Mouse (Mus musculus) CH12.LX (cell line): ENCODE measurements around the gene Ccdc155. TPM values are rescaled to one million over a fixed set of nuclear protein-coding genes. Genes with fewer than 3 reads are reported as not detected.
A peak's percentile ranks its signal among the peaks of the same experiment; 100 is the strongest.

Source experiments
- DNase-seq: peaks from one replicate; pipeline ENCODE4 v3.0.0-alpha.2; 2013; ENCODE audit errors: extremely low read depth
- H3K27ac ChIP-seq: 2 replicates; pipeline ENCODE4 v1.5.1; 2012; ENCODE audit warnings: low read depth, mild to moderate bottlenecking, control low read depth, moderate library complexity; ENCODE audit not compliant: insufficient read depth
- H3K27me3 ChIP-seq: replicated peaks from 2 replicates; pipeline ENCODE3; 2012; ENCODE audit warnings: inconsistent platforms
- H3K36me3 ChIP-seq, 2 experiments: replicated peaks in 1 of 2; 2 replicates each; pipeline versions ENCODE3 to v1.6.1; 2012; ENCODE audit warnings: inconsistent platforms in 1 of 2, low read length in 1 of 2, mild to moderate bottlenecking in 1 of 2, mixed read lengths in 1 of 2, moderate library complexity in 1 of 2; ENCODE audit not compliant: control insufficient read depth in 1 of 2, insufficient read depth in 1 of 2
- H3K4me1 ChIP-seq, 2 experiments: 2 replicates each; pipeline ENCODE4 v1.6.1; 2012; ENCODE audit warnings: inconsistent platforms in 1 of 2, moderate library complexity in 1 of 2; ENCODE audit not compliant: insufficient read depth in 2 of 2, control insufficient read depth in 1 of 2
- H3K4me2 ChIP-seq: 2 replicates; pipeline ENCODE4 v1.6.1; 2012; ENCODE audit warnings: low read depth, mild to moderate bottlenecking, control low read depth; ENCODE audit not compliant: poor library complexity, insufficient read depth, severe bottlenecking
- H3K4me3 ChIP-seq, 3 experiments: fragments of 150-350 bp in 1 of 3; sonication (generic) in 1 of 3; replicated peaks in 1 of 3; 2 replicates each; pipeline versions ENCODE3 to v1.5.1; 2011 to 2012; ENCODE audit warnings: low read depth in 2 of 3, low read length in 2 of 3, mild to moderate bottlenecking in 2 of 3, moderate library complexity in 2 of 3, control low read depth in 1 of 3, improper control_type of control experiment in 1 of 3, inconsistent platforms in 1 of 3, mixed read lengths in 1 of 3; ENCODE audit not compliant: poor library complexity in 1 of 3
- H3K79me2 ChIP-seq: replicated peaks from 2 replicates; pipeline ENCODE4 v1.6.1; 2012; ENCODE audit warnings: mild to moderate bottlenecking, moderate library complexity; ENCODE audit not compliant: control insufficient read depth, poor library complexity, insufficient read depth, severe bottlenecking; ENCODE audit errors: extremely low read depth
- H3K9ac ChIP-seq: 2 replicates; pipeline ENCODE4 v1.6.1; 2012; ENCODE audit warnings: low read depth, mild to moderate bottlenecking, control low read depth, moderate library complexity; ENCODE audit not compliant: insufficient read depth
- H3K9me3 ChIP-seq: replicated peaks from 2 replicates; pipeline ENCODE3; 2012; ENCODE audit warnings: low read length, inconsistent platforms, mixed read lengths
- BHLHE40 ChIP-seq: IDR thresholded peaks from 2 replicates; pipeline ENCODE4 v1.6.1; 2011; ENCODE audit warnings: mild to moderate bottlenecking, low read depth, low read length, improper control_type of control experiment
- CHD1 ChIP-seq: IDR thresholded peaks from 2 replicates; pipeline ENCODE4 v1.6.1; 2012; ENCODE audit warnings: low read depth, low read length, improper control_type of control experiment, inconsistent platforms
- CHD2 ChIP-seq: IDR thresholded peaks from 2 replicates; pipeline ENCODE4 v1.6.1; 2011; ENCODE audit warnings: low read length, improper control_type of control experiment
- ETS1 ChIP-seq: conservative IDR thresholded peaks from 2 replicates; pipeline ENCODE4 v1.6.1; 2012; ENCODE audit warnings: low read depth, mild to moderate bottlenecking, inconsistent platforms, low read length, improper control_type of control experiment, moderate library complexity
- GABPA ChIP-seq: IDR thresholded peaks from 2 replicates; pipeline ENCODE4 v1.6.1; 2012; ENCODE audit warnings: low read depth, low read length, improper control_type of control experiment, inconsistent platforms; ENCODE audit not compliant: insufficient replicate concordance
- HCFC1 ChIP-seq: IDR thresholded peaks from 2 replicates; pipeline ENCODE4 v1.6.1; 2012; ENCODE audit warnings: low read depth, mild to moderate bottlenecking, inconsistent platforms, low read length, improper control_type of control experiment
- IRF4 ChIP-seq: IDR thresholded peaks from 2 replicates; pipeline ENCODE4 v1.6.1; 2014; ENCODE audit warnings: low read depth, mild to moderate bottlenecking, inconsistent platforms, low read length, improper control_type of control experiment
- JUN ChIP-seq: IDR thresholded peaks from 2 replicates; pipeline ENCODE4 v1.6.1; 2011; ENCODE audit warnings: low read depth, mild to moderate bottlenecking, low read length, improper control_type of control experiment, moderate library complexity; ENCODE audit not compliant: insufficient read depth
- MAX ChIP-seq: IDR thresholded peaks from 2 replicates; pipeline ENCODE4 v1.6.1; 2011; ENCODE audit warnings: low read length, improper control_type of control experiment
- MAZ ChIP-seq: IDR thresholded peaks from 2 replicates; pipeline ENCODE4 v1.6.1; 2012; ENCODE audit warnings: low read depth, mild to moderate bottlenecking, inconsistent platforms, low read length, improper control_type of control experiment, moderate library complexity
- MYC ChIP-seq: IDR thresholded peaks from 2 replicates; pipeline ENCODE4 v1.6.1; 2011; ENCODE audit warnings: low read depth, mild to moderate bottlenecking, improper control_type of control experiment, low read length
- PAX5 ChIP-seq: IDR thresholded peaks from 2 replicates; pipeline ENCODE4 v1.6.1; 2012; ENCODE audit warnings: low read length, inconsistent platforms, mixed read lengths
- RAD21 ChIP-seq: IDR thresholded peaks from 2 replicates; pipeline ENCODE4 v1.6.1; 2011; ENCODE audit warnings: low read depth, mild to moderate bottlenecking, low read length, improper control_type of control experiment, moderate library complexity
- SIN3A ChIP-seq: IDR thresholded peaks from 2 replicates; pipeline ENCODE4 v1.6.1; 2012; ENCODE audit warnings: low read length, improper control_type of control experiment, inconsistent platforms
- SMC3 ChIP-seq: IDR thresholded peaks from 2 replicates; pipeline ENCODE4 v1.6.1; 2011; ENCODE audit warnings: low read depth, low read length, improper control_type of control experiment
- UBTF ChIP-seq: IDR thresholded peaks from 2 replicates; pipeline ENCODE4 v1.6.1; 2012; ENCODE audit warnings: low read depth, mild to moderate bottlenecking, inconsistent platforms, low read length, improper control_type of control experiment, moderate library complexity
- USF1 ChIP-seq: IDR thresholded peaks from 2 replicates; pipeline ENCODE4 v1.6.1; 2014; ENCODE audit warnings: low read depth, mild to moderate bottlenecking, inconsistent platforms, low read length, improper control_type of control experiment
- ZKSCAN1 ChIP-seq: IDR thresholded peaks from 2 replicates; pipeline ENCODE4 v1.6.1; 2012; ENCODE audit warnings: low read depth, inconsistent platforms, low read length, improper control_type of control experiment, borderline replicate concordance
- ZMIZ1 ChIP-seq: IDR thresholded peaks from 2 replicates; pipeline ENCODE4 v1.6.1; 2012; ENCODE audit warnings: low read depth, mild to moderate bottlenecking, inconsistent platforms, low read length, improper control_type of control experiment
- ZNF384 ChIP-seq: IDR thresholded peaks from 2 replicates; pipeline ENCODE4 v1.6.1; 2012; ENCODE audit warnings: low read depth, low read length, improper control_type of control experiment, inconsistent platforms
- dilution Hi-C: fragments of 300-500 bp; cut with MboI; formaldehyde crosslinking; loops from 2 replicates; pipeline ENCODE4 v1.14.3; 2020; ENCODE audit warnings: low sequenced_read_pairs; ENCODE audit not compliant: extremely low pct_unique_long_range_greater_than_20kb, extremely low pct_ligation_motif_present
- in situ Hi-C: fragments of 300-500 bp; cut with MboI; formaldehyde crosslinking; loops from 3 replicates; pipeline ENCODE4 v1.14.3; 2019; ENCODE audit warnings: low sequenced_read_pairs, low pct_ligation_motif_present, low pct_unique_long_range_greater_than_20kb, mixed read lengths
- polyA plus RNA-seq: library from polyadenylated mRNA; unstranded; fragments of >175 nt; gene quantifications from 2 replicates; pipeline ENCODE4 v1.2.1, GENCODE M21; 2012; ENCODE audit warnings: low read depth; ENCODE audit not compliant: insufficient read length
- total RNA-seq, 2 experiments: library from RNA; depleted of rRNA; stranded (reverse); fragments of 300-350 nt in 1 of 2; fragments of >200 nt in 1 of 2; gene quantifications; 2 replicates each; pipeline ENCODE4 v1.2.3; 2012 to 2014

Ccdc155 gene
- total and polyA plus RNA-seq, 3 experiments, result not detected

DNA sequence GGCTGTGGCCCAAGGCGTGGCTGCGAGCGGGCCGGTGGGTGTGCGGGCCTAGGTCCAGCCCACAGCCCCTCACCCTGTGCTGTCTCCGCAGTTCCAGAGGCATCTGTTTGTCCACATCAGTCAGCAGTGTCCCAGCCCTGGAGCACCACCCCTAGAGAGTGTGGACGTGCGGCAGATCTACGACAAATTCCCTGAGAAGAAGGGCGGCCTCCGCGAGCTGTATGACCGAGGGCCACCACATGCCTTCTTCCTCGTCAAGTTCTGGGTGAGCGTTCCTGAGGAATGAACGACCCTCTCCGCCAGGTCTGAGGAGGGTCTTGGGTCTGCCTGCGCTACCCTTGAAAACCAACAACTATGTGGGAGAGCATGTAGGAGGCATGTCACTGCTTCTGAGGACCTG, 23.9 kb upstream of the Ccdc155 start:
- H3K9ac ChIP-seq, result no peak overlapping the region
- dilution Hi-C loops, result no loop called here
- H3K27ac ChIP-seq, result no peak overlapping the region

DNA sequence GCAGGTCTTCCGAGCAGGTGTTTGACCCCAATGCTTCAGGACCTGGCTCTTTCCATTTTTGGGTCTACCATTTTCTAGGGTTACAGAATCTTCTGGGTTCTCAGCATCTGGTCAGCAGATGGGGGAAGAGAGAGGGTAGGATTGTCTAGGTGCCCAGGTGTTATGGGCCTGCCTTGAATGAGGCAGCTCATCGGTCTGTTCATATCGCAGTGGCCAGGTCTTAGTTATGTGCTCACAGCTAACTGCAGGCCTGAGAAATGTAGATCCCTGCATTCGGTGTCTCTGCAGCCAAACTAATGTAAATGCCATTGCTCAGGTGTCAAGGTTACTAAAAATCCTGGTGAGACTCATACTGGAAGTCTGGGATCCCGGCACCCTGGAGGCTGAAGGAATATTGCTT, 21.7 kb upstream of the Ccdc155 start:
- H3K4me1 ChIP-seq, result peaks cover 9 to 44% of the 10 kb centered on the region in 2 experiments; a peak in 3 of 4 replicates
- H3K9me3 ChIP-seq, result peaks cover 7% of the 10 kb centered on the region
- H3K4me3 ChIP-seq, result no peak overlapping the region
- peaks cover 0 to 14% of the 10 kb centered on the region in 2 experiments for H3K36me3 ChIP-seq
- H3K27ac ChIP-seq, result no peak overlapping the region
- TF ChIP-seq PAX5 (no peak), GABPA (no peak)
- TF ChIP-seq, all 38 proteins: peak for 0
- in situ Hi-C loops, result no loop called here
- no peak for DNase-seq
- no peaks in the 10 kb centered on the region for H3K79me2 ChIP-seq
- H3K9ac ChIP-seq, result no peak overlapping the region
- H3K27me3 ChIP-seq, result no peaks in the 10 kb centered on the region
- no peak overlapping the region for H3K4me2 ChIP-seq
- dilution Hi-C loops, result no loop called here

More for the DNA sequence above, 23.9 kb upstream of the Ccdc155 start:
- H3K79me2 ChIP-seq, result no peaks in the 10 kb centered on the region
- no peak for DNase-seq
- peaks cover 6% of the 10 kb centered on the region for H3K9me3 ChIP-seq
- H3K4me3 ChIP-seq, result no peak overlapping the region
- peaks cover 7 to 34% of the 10 kb centered on the region in 2 experiments for H3K36me3 ChIP-seq
- no peaks in the 10 kb centered on the region for H3K27me3 ChIP-seq
- TF ChIP-seq ETS1 (no peak), USF1 (no peak), MAZ (no peak), ZKSCAN1 (no peak), ZMIZ1 (0 out of 2 replicates have a peak, but pooled peaks have one; percentile 13), UBTF (no peak), SIN3A (no peak)
- in situ Hi-C loops, result no loop called here
- H3K4me2 ChIP-seq, result no peak overlapping the region
- peaks cover 8 to 44% of the 10 kb centered on the region in 2 experiments; a peak in 3 of 4 replicates for H3K4me1 ChIP-seq

DNA sequence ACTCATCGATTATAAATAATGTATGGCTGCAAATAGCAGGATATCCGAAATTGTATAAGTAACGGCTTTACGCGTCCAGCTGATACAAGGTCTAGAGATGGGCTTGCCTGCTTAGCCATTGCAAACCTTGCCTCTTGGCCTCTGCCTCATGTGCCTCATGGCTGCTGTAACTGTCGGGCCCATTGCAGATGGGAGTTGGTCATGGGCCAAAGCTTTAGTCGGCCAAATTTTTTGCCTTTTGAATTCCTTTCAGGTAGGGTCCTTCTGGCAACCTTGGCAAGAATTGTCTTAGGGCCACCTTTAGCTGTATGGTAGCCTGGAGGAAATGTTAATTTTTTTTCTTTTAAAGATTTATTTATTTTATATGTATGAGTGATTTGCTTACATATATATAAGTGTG, 20.1 kb upstream of the Ccdc155 start:
- dilution Hi-C loops, result no loop called here
- H3K36me3 ChIP-seq, result peaks cover 0 to 9% of the 10 kb centered on the region in 2 experiments
- DNase-seq, result no peak
- in situ Hi-C loops, result no loop called here
- peaks cover 15 to 52% of the 10 kb centered on the region in 2 experiments for H3K4me1 ChIP-seq
- H3K4me2 ChIP-seq, result no peak overlapping the region
- no peak overlapping the region for H3K4me3 ChIP-seq
- no peaks in the 10 kb centered on the region for H3K27me3 ChIP-seq
- H3K9ac ChIP-seq, result no peak overlapping the region
- peaks cover 7% of the 10 kb centered on the region for H3K9me3 ChIP-seq
- no peaks in the 10 kb centered on the region for H3K79me2 ChIP-seq
- no peak overlapping the region for H3K27ac ChIP-seq
- TF ChIP-seq ZNF384 (no peak), ETS1 (no peak), SIN3A (no peak), CHD1 (no peak), ZMIZ1 (no peak), JUN (no peak), BHLHE40 (no peak), IRF4 (no peak), CHD2 (no peak), UBTF (no peak), RAD21 (no peak), HCFC1 (no peak), SMC3 (no peak), MAX (no peak), MYC (no peak)
- TF ChIP-seq, all 38 proteins: peak for 0
